Mouse (Mus musculus) inflammation-experienced regulatory T-cells (primary cell): ENCODE results near the gene Aebp1. TPM values are rescaled to one million over a fixed set of nuclear protein-coding genes. Genes with fewer than 3 reads are reported as not detected.

Experiments
- polyA plus RNA-seq, 2 experiments: library from polyadenylated mRNA; unstranded; fragments of 100-300 nt; shearing (Covaris generic); gene quantifications; one replicate each; pipeline ENCODE4 v1.2.1; 2017

Aebp1 gene
- polyA plus RNA-seq = 1 to 10 TPM in 1 of 2 experiments, under 1 TPM in 1; 0.55 to 1.2 TPM

DNA sequence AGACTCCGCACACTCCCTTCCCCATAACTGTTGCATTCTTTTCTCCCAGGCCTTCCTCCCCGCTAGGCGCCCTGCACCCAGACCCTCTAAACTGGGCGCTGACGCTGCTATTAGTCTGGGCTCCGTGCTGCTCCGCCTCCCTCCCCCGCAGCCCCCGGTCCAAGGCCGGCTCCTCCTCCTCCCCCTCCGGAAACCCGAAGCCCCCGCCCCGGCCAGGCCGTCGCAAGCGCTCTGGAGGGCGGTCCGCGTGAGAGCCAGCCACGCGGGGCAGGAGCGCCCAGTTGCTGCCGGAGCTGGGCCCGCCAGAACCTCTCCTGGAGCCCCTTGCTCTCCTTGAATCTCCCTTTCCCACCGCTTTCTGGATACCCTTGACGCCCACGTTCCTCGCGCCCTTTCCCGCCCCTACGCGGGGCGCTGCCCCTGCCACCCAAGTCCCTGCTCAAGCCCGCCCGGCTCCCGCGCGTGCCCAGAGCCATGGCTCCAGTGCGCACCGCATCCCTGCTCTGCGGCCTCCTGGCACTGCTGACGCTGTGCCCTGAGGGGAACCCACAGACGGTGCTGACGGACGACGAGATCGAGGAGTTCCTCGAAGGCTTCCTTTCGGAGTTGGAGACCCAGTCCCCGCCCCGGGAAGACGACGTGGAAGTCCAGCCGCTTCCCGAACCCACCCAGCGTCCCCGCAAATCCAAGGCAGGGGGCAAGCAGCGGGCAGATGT lies at the start of gene Aebp1:
Aebp1 (plus strand) TSS at position 270 of the 716 bp plus-strand sequence.

DNA sequence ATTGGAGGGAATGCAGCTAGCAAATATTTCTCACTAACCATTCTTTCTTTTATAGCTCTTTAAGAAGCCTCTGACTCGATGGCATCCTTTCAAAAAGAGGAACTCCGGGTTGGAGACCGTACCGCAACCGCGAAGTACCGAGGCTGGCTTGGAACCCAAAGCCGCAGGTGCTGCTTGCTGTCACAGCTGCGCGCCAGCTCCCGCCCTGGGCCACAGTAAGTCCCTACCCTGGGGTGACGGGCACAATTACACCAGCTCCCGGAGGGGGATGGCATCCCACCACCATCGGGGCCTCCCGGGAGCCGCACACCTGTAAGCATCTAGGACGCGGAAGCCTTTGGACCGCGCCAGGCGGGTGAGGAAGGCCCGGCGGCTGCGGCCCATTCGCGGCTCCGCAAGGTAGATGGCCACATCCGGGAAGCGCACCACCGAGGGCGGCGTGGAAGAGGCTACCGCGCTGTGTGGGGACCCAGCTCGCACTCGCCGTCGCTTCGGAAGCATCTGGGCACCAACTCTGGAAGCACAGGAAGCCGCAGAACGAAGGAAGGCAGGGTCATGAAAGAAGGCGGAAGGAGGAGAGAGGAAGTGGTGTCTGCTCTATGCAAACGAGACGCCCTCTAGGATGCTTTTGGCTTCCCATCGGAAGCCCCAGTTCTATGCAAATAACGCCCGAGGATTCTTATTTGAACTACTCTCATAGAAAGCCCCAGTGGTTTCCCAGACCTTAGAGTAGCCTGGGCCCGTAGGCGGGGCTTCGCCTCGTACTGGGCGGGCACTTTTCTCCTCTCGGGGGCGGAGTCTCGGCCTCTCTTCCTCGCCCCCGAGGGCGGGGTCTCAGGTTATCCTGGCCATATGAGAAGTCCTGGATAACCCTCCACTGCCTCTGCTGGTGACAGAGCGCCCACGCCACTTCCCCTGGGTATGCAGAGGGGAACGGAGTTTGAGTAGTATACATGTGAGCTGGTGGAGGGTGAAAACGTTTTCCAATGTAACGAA lies 24.2 kb upstream of the Aebp1 start, which contains the start of gene Polm:
Polm (minus strand) TSS at position 766 of the 996 bp plus-strand sequence.

GRCm38 (mm10) chr11:5877921-5878526 lies 16.3 kb downstream of the Aebp1 start, which contains the start of gene Pold2:
TSS of gene Pold2 (minus strand) at chr11:5878292.

DNA sequence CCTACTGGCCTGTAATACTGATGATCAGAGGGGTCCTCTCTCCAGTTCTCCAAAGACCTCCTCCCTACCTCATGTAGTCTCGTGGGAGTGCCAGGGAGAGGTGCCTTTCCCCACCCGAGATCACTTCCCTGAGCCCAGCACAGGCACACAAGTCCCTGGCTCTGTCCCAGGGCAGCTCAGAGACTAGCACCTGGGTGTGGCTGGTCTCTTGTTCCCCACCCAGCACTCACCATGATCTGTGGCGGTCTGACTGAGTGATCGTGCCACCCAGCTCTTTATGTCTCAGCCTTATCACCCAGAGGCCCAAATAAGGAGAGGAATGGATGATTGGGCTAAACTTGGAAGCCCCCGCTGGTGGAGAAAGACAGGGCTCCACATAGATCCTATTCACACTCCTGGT lies 36.8 kb downstream of the Aebp1 start, which contains the start of gene Myl7:
Myl7 (minus strand) TSS at position 252 of the 400 bp plus-strand sequence.

Other genes with a start within 250 kb of the Aebp1 start
- gene Mrps24, start 146.3 kb upstream of the Aebp1 start, polyA plus RNA-seq = 100 to 1,000 TPM; 151 to 176 TPM
- 10 to 100 TPM; 25.7 to 30.3 TPM for gene Urgcp, start 99.6 kb upstream of the Aebp1 start, polyA plus RNA-seq
- 100 to 1,000 TPM; 259 to 276 TPM for gene Dbnl, start 73.5 kb upstream of the Aebp1 start, polyA plus RNA-seq
- gene Pgam2, start 58.2 kb upstream of the Aebp1 start, polyA plus RNA-seq = 1 to 10 TPM; 2.7 to 2.9 TPM
- 10 to 100 TPM; 36.3 to 36.9 TPM for gene Polm, start 23.9 kb upstream of the Aebp1 start, polyA plus RNA-seq
- gene Pold2, start 16.3 kb downstream of the Aebp1 start, polyA plus RNA-seq = 10 to 100 TPM; 57.6 to 75.9 TPM
- gene Myl7, start 36.8 kb downstream of the Aebp1 start, polyA plus RNA-seq = not detected
- gene Gck, start 88.1 kb downstream of the Aebp1 start, polyA plus RNA-seq = 1 to 10 TPM in 1 of 2 experiments, not detected in 1; 1.0 TPM
- 10 to 100 TPM; 36.4 to 42.3 TPM for gene Ykt6, start 93.7 kb downstream of the Aebp1 start, polyA plus RNA-seq
- 10 to 100 TPM in 1 of 2 experiments, 1 to 10 TPM in 1; 6.3 to 18.0 TPM for gene Camk2b, start 204.4 kb downstream of the Aebp1 start, polyA plus RNA-seq